Mouse (Mus musculus): ENCODE data around the gene Dnm3. TPM values are rescaled to one million over a fixed set of nuclear protein-coding genes. Genes with fewer than 3 reads are reported as not detected.

Dnm3 gene
- polyA plus RNA-seq, 1 experiment from 2014 or later: 13.9 TPM

GRCm38 (mm10) chr1:162124396-162124795 lies 353.4 kb downstream of the Dnm3 start:
- DNase-seq (ENCODE audit: low spot score): no peak
- 62% methylated on average over 3 of the region's 3 CpGs for WGBS
- Histone ChIP-seq H3K27ac (replicated peaks; ENCODE audit: low read depth, low read length) (peak overlapping the region; percentile 36; the same call in 1 of the 2 replicates), H3K27me3 (ENCODE audit: control insufficient read depth, insufficient read depth, low read length) (no peaks in the 10 kb centered on the region), H3K4me1 (ENCODE audit: control insufficient read depth, insufficient read depth, low read length) (peaks cover 18% of the 10 kb centered on the region), H3K36me3 (ENCODE audit: control insufficient read depth, insufficient read depth, low read length) (no peaks in the 10 kb centered on the region), H3K4me3 (ENCODE audit: low read depth, low read length) (no peak overlapping the region), H3K9ac (ENCODE audit: low read length) (no peak overlapping the region), H3K4me2 (ENCODE audit: low read depth, severe bottlenecking) (no peak overlapping the region), H3K9me3 (ENCODE audit: control insufficient read depth, low read length) (no peaks in the 10 kb centered on the region)
- ATAC-seq (ENCODE audit: insufficient number of reproducible peaks, low FRiP score, low TSS enrichment, low read depth): no peak

- Histone ChIP-seq H3K4me1 (ENCODE audit: control insufficient read depth, insufficient read depth, low read length) (peaks cover 13% of the 10 kb centered on the region), H3K9me3 (ENCODE audit: control insufficient read depth, low read length) (no peaks in the 10 kb centered on the region), H3K36me3 (ENCODE audit: control insufficient read depth, insufficient read depth, low read length) (no peaks in the 10 kb centered on the region), H3K27me3 (ENCODE audit: control insufficient read depth, insufficient read depth, low read length) (no peaks in the 10 kb centered on the region), H3K4me3 (ENCODE audit: low read depth, low read length) (no peak overlapping the region), H3K9ac (ENCODE audit: low read length) (no peak overlapping the region), H3K4me2 (ENCODE audit: low read depth, severe bottlenecking) (no peak overlapping the region), H3K27ac (replicated peaks; ENCODE audit: low read depth, low read length) (peak overlapping the region; percentile 43)
- no peak for ATAC-seq (ENCODE audit: insufficient number of reproducible peaks, low FRiP score, low TSS enrichment, low read depth)
- DNase-seq (ENCODE audit: low spot score): no peak
- 24% methylated on average over 7 of the region's 7 CpGs for WGBS
Observed at GRCm38 (mm10) chr1:162121441-162122200, 356.2 kb downstream of the Dnm3 start.

GRCm38 (mm10) chr1:162109437-162109813 lies 368.4 kb downstream of the Dnm3 start:
- Histone ChIP-seq H3K9ac (ENCODE audit: low read length) (no peak overlapping the region), H3K9me3 (ENCODE audit: control insufficient read depth, low read length) (no peaks in the 10 kb centered on the region), H3K4me2 (ENCODE audit: low read depth, severe bottlenecking) (no peak overlapping the region), H3K27ac (replicated peaks; ENCODE audit: low read depth, low read length) (peak overlapping the region; percentile 42; the same call in 1 of the 2 replicates), H3K4me1 (ENCODE audit: control insufficient read depth, insufficient read depth, low read length) (no peaks in the 10 kb centered on the region; the same call in 1 of the 2 replicates), H3K27me3 (ENCODE audit: control insufficient read depth, insufficient read depth, low read length) (no peaks in the 10 kb centered on the region), H3K36me3 (ENCODE audit: control insufficient read depth, insufficient read depth, low read length) (no peaks in the 10 kb centered on the region), H3K4me3 (ENCODE audit: low read depth, low read length) (no peak overlapping the region)
- DNase-seq (ENCODE audit: low spot score) (no peak), ATAC-seq (ENCODE audit: insufficient number of reproducible peaks, low FRiP score, low TSS enrichment, low read depth) (no peak)
- 74% methylated on average over 7 of the region's 7 CpGs for WGBS

GRCm38 (mm10) chr1:162108726-162109436 lies 369.0 kb downstream of the Dnm3 start:
- WGBS: 72% methylated on average over 6 of the region's 6 CpGs
- no peaks in the 10 kb centered on the region; the same call in 1 of the 2 replicates for H3K4me1 ChIP-seq (ENCODE audit: control insufficient read depth, insufficient read depth, low read length)
- no peak overlapping the region for H3K4me2 ChIP-seq (ENCODE audit: low read depth, severe bottlenecking)
- no peaks in the 10 kb centered on the region for H3K36me3 ChIP-seq (ENCODE audit: control insufficient read depth, insufficient read depth, low read length)
- no peak overlapping the region for H3K27ac ChIP-seq (replicated peaks; ENCODE audit: low read depth, low read length)
- H3K4me3 ChIP-seq (ENCODE audit: low read depth, low read length): no peak overlapping the region
- no peak overlapping the region for H3K9ac ChIP-seq (ENCODE audit: low read length)
- no peaks in the 10 kb centered on the region for H3K9me3 ChIP-seq (ENCODE audit: control insufficient read depth, low read length)
- H3K27me3 ChIP-seq (ENCODE audit: control insufficient read depth, insufficient read depth, low read length): no peaks in the 10 kb centered on the region
- no peak for ATAC-seq (ENCODE audit: insufficient number of reproducible peaks, low FRiP score, low TSS enrichment, low read depth)
- no peak for DNase-seq (ENCODE audit: low spot score)

- H3K4me2 ChIP-seq (ENCODE audit: low read depth, severe bottlenecking): no peak overlapping the region
- H3K27ac ChIP-seq (replicated peaks; ENCODE audit: low read depth, low read length): no peak overlapping the region
- H3K27me3 ChIP-seq (ENCODE audit: control insufficient read depth, insufficient read depth, low read length): no peaks in the 10 kb centered on the region
- 85% methylated on average over 7 of the region's 7 CpGs for WGBS
- no peak overlapping the region for H3K4me3 ChIP-seq (ENCODE audit: low read depth, low read length)
- no peaks in the 10 kb centered on the region; the same call in 1 of the 2 replicates for H3K4me1 ChIP-seq (ENCODE audit: control insufficient read depth, insufficient read depth, low read length)
- H3K9ac ChIP-seq (ENCODE audit: low read length): no peak overlapping the region
- DNase-seq (ENCODE audit: low spot score): no peak
- ATAC-seq (ENCODE audit: insufficient number of reproducible peaks, low FRiP score, low TSS enrichment, low read depth): no peak
- H3K9me3 ChIP-seq (ENCODE audit: control insufficient read depth, low read length): no peaks in the 10 kb centered on the region
- no peaks in the 10 kb centered on the region for H3K36me3 ChIP-seq (ENCODE audit: control insufficient read depth, insufficient read depth, low read length)
Observed at GRCm38 (mm10) chr1:162108181-162108671, 369.6 kb downstream of the Dnm3 start.

- WGBS: 87% methylated on average over 4 of the region's 4 CpGs
- DNase-seq (ENCODE audit: low spot score) (no peak), ATAC-seq (ENCODE audit: insufficient number of reproducible peaks, low FRiP score, low TSS enrichment, low read depth) (no peak)
- no peaks in the 10 kb centered on the region for H3K9me3 ChIP-seq (ENCODE audit: control insufficient read depth, low read length)
- no peaks in the 10 kb centered on the region for H3K27me3 ChIP-seq (ENCODE audit: control insufficient read depth, insufficient read depth, low read length)
- H3K4me1 ChIP-seq (ENCODE audit: control insufficient read depth, insufficient read depth, low read length): no peaks in the 10 kb centered on the region; the same call in 1 of the 2 replicates
- no peak overlapping the region for H3K9ac ChIP-seq (ENCODE audit: low read length)
- no peak overlapping the region for H3K4me2 ChIP-seq (ENCODE audit: low read depth, severe bottlenecking)
- no peaks in the 10 kb centered on the region for H3K36me3 ChIP-seq (ENCODE audit: control insufficient read depth, insufficient read depth, low read length)
- no peak overlapping the region for H3K27ac ChIP-seq (replicated peaks; ENCODE audit: low read depth, low read length)
- H3K4me3 ChIP-seq (ENCODE audit: low read depth, low read length): no peak overlapping the region
Observed at GRCm38 (mm10) chr1:162107011-162107606, 370.7 kb downstream of the Dnm3 start.

- ATAC-seq (ENCODE audit: insufficient number of reproducible peaks, low FRiP score, low TSS enrichment, low read depth) (peak; percentile 71), DNase-seq (ENCODE audit: low spot score) (no peak)
- no peaks in the 10 kb centered on the region for H3K27me3 ChIP-seq (ENCODE audit: control insufficient read depth, insufficient read depth, low read length)
- no peaks in the 10 kb centered on the region for H3K36me3 ChIP-seq (ENCODE audit: control insufficient read depth, insufficient read depth, low read length)
- 52% methylated on average over 10 of the region's 10 CpGs for WGBS
- H3K4me2 ChIP-seq (ENCODE audit: low read depth, severe bottlenecking): no peak overlapping the region
- H3K9me3 ChIP-seq (ENCODE audit: control insufficient read depth, low read length): no peaks in the 10 kb centered on the region
- 0 out of 2 replicates have a peak, but pooled peaks cover 5% of the 10 kb centered on the region for H3K4me1 ChIP-seq (ENCODE audit: control insufficient read depth, insufficient read depth, low read length)
- peak overlapping the region; percentile 78 for H3K27ac ChIP-seq (replicated peaks; ENCODE audit: low read depth, low read length)
- H3K9ac ChIP-seq (ENCODE audit: low read length): no peak overlapping the region
- H3K4me3 ChIP-seq (ENCODE audit: low read depth, low read length): no peak overlapping the region
Observed at GRCm38 (mm10) chr1:162100961-162101830, 376.6 kb downstream of the Dnm3 start.
